Mouse (Mus musculus): ENCODE results near the gene Stau1. TPM values are rescaled to one million over a fixed set of nuclear protein-coding genes. Genes with fewer than 3 reads are reported as not detected.
A peak's percentile ranks its signal among the peaks of the same experiment; 100 is the strongest.

Stau1 gene
- total RNA-seq (2012; rRNA removed) (14.3 and 15.1 TPM in 2 replicates), polyA plus RNA-seq (2012; ENCODE audit: insufficient read depth in 1 of 2, insufficient read length in 2 of 2, low read depth in 1 of 2, low replicate concordance in 2 of 2, missing spikeins in 1 of 2) (10 to 100 TPM in 1 of 2 experiments, not detected in 1; 48.1 TPM)

- peaks cover 0 to 22% of the 10 kb centered on the region in 2 experiments; a peak in 2 of 4 replicates for H3K36me3 ChIP-seq (ENCODE audit: control insufficient read depth in 1 of 2, insufficient read depth in 2 of 2, low read length in 2 of 2)
- H3K79me2 ChIP-seq (ENCODE audit: control insufficient read depth, insufficient read depth, low read length, poor library complexity), result peaks cover 40% of the 10 kb centered on the region
- peaks cover 5 to 9% of the 10 kb centered on the region in 2 experiments for H3K4me1 ChIP-seq (ENCODE audit: control insufficient read depth in 1 of 2, insufficient read depth in 2 of 2, low read length in 2 of 2)
- peak within 1 kb of the TSS; percentile 78 to 84 for H3K4me3 ChIP-seq (ENCODE audit: control insufficient read depth in 1 of 2, insufficient read depth in 1 of 2, low read depth in 2 of 2, low read length in 2 of 2)
- H3K9ac ChIP-seq (ENCODE audit: control insufficient read depth, low read depth, low read length, poor library complexity, severe bottlenecking), result peak within 1 kb of the TSS; percentile 87
- no peaks in the 10 kb centered on the region for H3K9me3 ChIP-seq (replicated peaks; ENCODE audit: insufficient read depth, low read length)
- peak within 1 kb of the TSS; percentile 77 for H3K27ac ChIP-seq (ENCODE audit: control insufficient read depth, low read depth, low read length)
- H3K27me3 ChIP-seq (ENCODE audit: control insufficient read depth in 1 of 2, insufficient read depth in 2 of 2, low read length in 2 of 2), result no peaks in the 10 kb centered on the region
- DNase-seq (ENCODE audit: low read depth, low spot score), result peak; percentile 97
- TF ChIP-seq ZNF384 (IDR thresholded peaks at IDR 0.05; ENCODE audit: low read depth, low read length), result no peak
- TF ChIP-seq UBTF (IDR thresholded peaks at IDR 0.05; ENCODE audit: borderline replicate concordance, insufficient read depth, low read depth, low read length), result no peak
- peak; percentile 88 for TF ChIP-seq NRF1 (IDR thresholded peaks at IDR 0.05; ENCODE audit: insufficient read depth, low read depth, low read length, poor library complexity, severe bottlenecking)
- 0 out of 2 replicates have a peak, but pooled peaks have one; percentile 44 for TF ChIP-seq ETS1 (IDR thresholded peaks at IDR 0.05; ENCODE audit: low read depth, low read length)
- TF ChIP-seq E2F4 (IDR thresholded peaks at IDR 0.05; ENCODE audit: borderline replicate concordance, low read depth, low read length), result no peak
- peak; percentile 56 for TF ChIP-seq USF1 (IDR thresholded peaks at IDR 0.05; ENCODE audit: low read depth, low read length)
- no peak for TF ChIP-seq TBP (IDR thresholded peaks at IDR 0.05; ENCODE audit: low read depth, low read length)
- peak; percentile 95 for TF ChIP-seq HCFC1 (IDR thresholded peaks at IDR 0.05; ENCODE audit: low read depth, low read length)
- no peak for TF ChIP-seq CHD2 (IDR thresholded peaks at IDR 0.05; ENCODE audit: low read length)
- peak; percentile 46; the same call in 1 of the 2 replicates for TF ChIP-seq POLR2AphosphoS2 (IDR thresholded peaks at IDR 0.05; ENCODE audit: low read length)
- peak; percentile 85; the same call in 1 of the 2 replicates for TF ChIP-seq MAZ (IDR thresholded peaks at IDR 0.05; ENCODE audit: low read depth, low read length)
- no peak for TF ChIP-seq GATA1 (IDR thresholded peaks at IDR 0.05; ENCODE audit: low read depth, low read length)
- no peak for TF ChIP-seq CHD1 (IDR thresholded peaks at IDR 0.05; ENCODE audit: low read depth, low read length)
- TF ChIP-seq EP300 (IDR thresholded peaks at IDR 0.05; ENCODE audit: low read depth in 1 of 2, low read length in 2 of 2), result no peak; a peak in 1 of 4 replicates
- TF ChIP-seq TCF12 (IDR thresholded peaks at IDR 0.05; ENCODE audit: low read depth, low read length), result peak; percentile 65; the same call in 1 of the 2 replicates
- no peak for TF ChIP-seq ZC3H11A (IDR thresholded peaks at IDR 0.05; ENCODE audit: low read depth, low read length)
- no peak for TF ChIP-seq USF2 (IDR thresholded peaks at IDR 0.05; ENCODE audit: borderline replicate concordance in 1 of 2, insufficient read depth in 1 of 2, low read depth in 1 of 2, low read length in 2 of 2)
- TF ChIP-seq CTCF (IDR thresholded peaks at IDR 0.05 in 2 of 3, conservative IDR thresholded peaks at IDR 0.05 in 1 of 3; ENCODE audit: control insufficient read depth in 1 of 3, insufficient read depth in 1 of 3, low read depth in 2 of 3, low read length in 3 of 3, poor library complexity in 1 of 3, severe bottlenecking in 1 of 3), result no peak
- TF ChIP-seq POLR2AphosphoS5 (IDR thresholded peaks at IDR 0.05; ENCODE audit: borderline replicate concordance, low read depth, low read length), result no peak
- peak; percentile 78 for TF ChIP-seq ELF1 (IDR thresholded peaks at IDR 0.05; ENCODE audit: low read depth, low read length)
- no peak; the same call in 1 of the 2 replicates for TF ChIP-seq GABPA (IDR thresholded peaks at IDR 0.05; ENCODE audit: low read depth, low read length)
- TF ChIP-seq NELFE (IDR thresholded peaks at IDR 0.05; ENCODE audit: low read depth, low read length), result peak; percentile 86
- TF ChIP-seq MEF2A (IDR thresholded peaks at IDR 0.05; ENCODE audit: extremely low read depth, insufficient replicate concordance, low read depth, low read length, poor library complexity, severe bottlenecking), result no peak
- no peak for TF ChIP-seq TAL1 (IDR thresholded peaks at IDR 0.05; ENCODE audit: low read length)
- no peak for TF ChIP-seq MAFK (IDR thresholded peaks at IDR 0.05; ENCODE audit: borderline replicate concordance, low read depth, low read length)
- peak; percentile 97 for TF ChIP-seq KAT2A (conservative IDR thresholded peaks at IDR 0.05; ENCODE audit: low read depth, low read length)
- TF ChIP-seq MAX (IDR thresholded peaks at IDR 0.05; ENCODE audit: low read length), result peak; percentile 12; the same call in 1 of the 2 replicates
- no peak for TF ChIP-seq MYB (IDR thresholded peaks at IDR 0.05; ENCODE audit: low read depth, low read length)
- TF ChIP-seq SIN3A (IDR thresholded peaks at IDR 0.05; ENCODE audit: low read length), result peak; percentile 95
- no peak for TF ChIP-seq RAD21 (IDR thresholded peaks at IDR 0.05; ENCODE audit: low read depth, low read length)
- no peak for TF ChIP-seq ZKSCAN1 (IDR thresholded peaks at IDR 0.05; ENCODE audit: low read depth, low read length)
- no peak for TF ChIP-seq JUND (IDR thresholded peaks at IDR 0.05; ENCODE audit: low read depth, low read length)
- TF ChIP-seq SMC3 (IDR thresholded peaks at IDR 0.05; ENCODE audit: low read depth, low read length), result no peak
- TF ChIP-seq RCOR1 (IDR thresholded peaks at IDR 0.05; ENCODE audit: low read depth, low read length), result no peak
- TF ChIP-seq ZMIZ1 (IDR thresholded peaks at IDR 0.05; ENCODE audit: low read depth, low read length), result peak; percentile 85
Observed at GRCm38 (mm10) chr2:166995796-166996532, at the start of gene Stau1. Gene Stau1, minus strand, starts transcription at chr2:166996299.

Measured in MEL (cell line).